In genomic region chr7:97737256-97737637, GRCm38 (mm10) we compare ENCODE assay signal across 8 mouse cellular contexts. TPM values are rescaled to one million over a fixed set of nuclear protein-coding genes. Genes with fewer than 3 reads are reported as not detected.
A peak's percentile ranks its signal among the peaks of the same experiment; 100 is the strongest.
DNase-seq lines count a peak whose midpoint lies in the region; ATAC-seq and TF ChIP-seq lines count a peak whose summit lies in the region.

No protein-coding gene starts in this region.

- TF ChIP-seq CTCF in gastrocnemius, adult 2 months (IDR thresholded peaks at IDR 0.05): no peak
- TF ChIP-seq CTCF in ES-Bruce4 (IDR thresholded peaks at IDR 0.05; ENCODE audit: low read depth, low read length): no peak
- no peak for TF ChIP-seq CTCF in forebrain, postnatal 0 days (IDR thresholded peaks at IDR 0.05; ENCODE audit: low read depth)

- peak overlapping the region; percentile 82 for H3K27ac ChIP-seq in gastrocnemius, adult 2 months
- no peak overlapping the region for H3K27ac ChIP-seq in ES-Bruce4 (ENCODE audit: insufficient read depth, low read length)
- H3K27ac ChIP-seq in forebrain, postnatal 0 days (ENCODE audit: low read depth, low read length): no peak overlapping the region

- no peak for TF ChIP-seq EP300 in ES-Bruce4 (IDR thresholded peaks at IDR 0.05; ENCODE audit: insufficient read depth, low read depth, low read length)

- intact Hi-C loops in gastrocnemius, adult 2 months (cut with DNase I): no loop called here
- intact Hi-C loops in gastrocnemius, postnatal 14 days (cut with DNase I; ENCODE audit: low total_unique reads): no loop called here

- no peaks in the 10 kb centered on the region for H3K9me3 ChIP-seq in ES-Bruce4 (replicated peaks; ENCODE audit: control insufficient read depth, insufficient read depth, low read length, poor library complexity, severe bottlenecking)
- H3K9me3 ChIP-seq in forebrain, postnatal 0 days (ENCODE audit: low read length): no peaks in the 10 kb centered on the region

- ATAC-seq in forebrain, postnatal 0 days: no peak
- peak; percentile 6; the same call in 1 of the 2 replicates for ATAC-seq in megakaryocyte, adult 5-6 weeks (ENCODE audit: poor library complexity, severe bottlenecking)

- 6% methylated on average over 12 of the region's 12 CpGs for WGBS in forebrain, postnatal 0 days

- no peaks in the 10 kb centered on the region for H3K27me3 ChIP-seq in ES-Bruce4 (ENCODE audit: control insufficient read depth, insufficient read depth, low read length, poor library complexity, severe bottlenecking)
- no peaks in the 10 kb centered on the region; the same call in none of the 2 replicates for H3K27me3 ChIP-seq in forebrain, postnatal 0 days (ENCODE audit: insufficient read depth, low read length)

- H3K4me1 ChIP-seq in ES-Bruce4 (ENCODE audit: control insufficient read depth, insufficient read depth, low read length): peaks cover 2% of the 10 kb centered on the region
- peaks cover 3% of the 10 kb centered on the region; the same call in 1 of the 2 replicates for H3K4me1 ChIP-seq in forebrain, postnatal 0 days (ENCODE audit: insufficient read depth)

- no peaks in the 10 kb centered on the region for H3K36me3 ChIP-seq in ES-Bruce4 (ENCODE audit: control insufficient read depth, insufficient read depth, low read length, poor library complexity, severe bottlenecking)
- H3K36me3 ChIP-seq in forebrain, postnatal 0 days (ENCODE audit: insufficient read depth): no peaks in the 10 kb centered on the region

- DNase-seq in gastrocnemius, adult 2 months: no peak
- DNase-seq in gastrocnemius, postnatal 14 days: no peak
- no peak for DNase-seq in forebrain, postnatal 0 days
- DNase-seq in layer of hippocampus, adult 8-10 months (ENCODE audit: low spot score in 2 of 2): no peak
- DNase-seq in ovary, postnatal 36 days (ENCODE audit: low spot score): no peak
- no peak for DNase-seq in ovary, postnatal 10 days (ENCODE audit: low spot score)

- peak overlapping the region; percentile 10 for H3K9ac ChIP-seq in ES-Bruce4 (ENCODE audit: low read depth, poor library complexity, severe bottlenecking)
- peak overlapping the region; percentile 64 for H3K9ac ChIP-seq in forebrain, postnatal 0 days

- H3K4me2 ChIP-seq in forebrain, postnatal 0 days (ENCODE audit: low read depth): peak overlapping the region; percentile 97

- TF ChIP-seq POLR2A in ES-Bruce4 (IDR thresholded peaks at IDR 0.05; ENCODE audit: insufficient read depth, low read length): no peak

- H3K4me3 ChIP-seq in gastrocnemius, adult 2 months: peak overlapping the region; percentile 89
- H3K4me3 ChIP-seq in ES-Bruce4 (ENCODE audit: low read depth, low read length): peak overlapping the region; percentile 90
- peak overlapping the region; percentile 80 for H3K4me3 ChIP-seq in forebrain, postnatal 0 days (ENCODE audit: low read depth, low read length)

RNA-seq across cellular contexts. Expression of gene Aqp11, which starts 0.8 kb away (rescaled TPM):
- under 1 TPM; 0.81 to 0.89 TPM for total RNA-seq in gastrocnemius, adult 2 months (2021)
- total RNA-seq in gastrocnemius, postnatal 14 days (2021): 1 to 10 TPM; 1.6 to 1.8 TPM
- 4.6 TPM in 2 replicates for polyA plus RNA-seq in ES-Bruce4 (2011; ENCODE audit: insufficient read depth, insufficient read length, low read depth, missing spikeins)
- total RNA-seq in forebrain, postnatal 0 days (2014; rRNA removed): 8.3 and 8.4 TPM in 2 replicates
- 16.6 and 22.4 TPM in 2 replicates for polyA plus RNA-seq in forebrain, postnatal 0 days (2015; fragmentation: Nextera tagmentation; extraction: Ambion mirVana)
- 0.23 and 0.42 TPM in 2 replicates for total RNA-seq in megakaryocyte, adult 5-6 weeks (2015)
- 0.04 TPM in 2 replicates for total RNA-seq in megakaryocyte, adult 5-6 weeks (2017)
- 10 to 100 TPM; 31.3 to 38.5 (median 34.4) TPM for total RNA-seq in layer of hippocampus, adult 8-10 months (2022)

RNA-seq across cellular contexts. Expression of gene Clns1a, which starts 40.8 kb away (rescaled TPM):
- 10 to 100 TPM; 29.5 to 35.1 TPM for total RNA-seq in gastrocnemius, adult 2 months (2021)
- 10 to 100 TPM; 33.3 to 39.2 TPM for total RNA-seq in gastrocnemius, postnatal 14 days (2021)
- polyA plus RNA-seq in ES-Bruce4 (2011; ENCODE audit: insufficient read depth, insufficient read length, low read depth, missing spikeins): 150 and 155 TPM in 2 replicates
- 107 and 110 TPM in 2 replicates for total RNA-seq in forebrain, postnatal 0 days (2014; rRNA removed)
- polyA plus RNA-seq in forebrain, postnatal 0 days (2015; fragmentation: Nextera tagmentation; extraction: Ambion mirVana): 178 and 200 TPM in 2 replicates
- 92.5 and 97.6 TPM in 2 replicates for total RNA-seq in megakaryocyte, adult 5-6 weeks (2015)
- total RNA-seq in megakaryocyte, adult 5-6 weeks (2017): 95.1 and 105 TPM in 2 replicates
- 10 to 100 TPM; 80.7 to 94.0 (median 88.3) TPM for total RNA-seq in layer of hippocampus, adult 8-10 months (2022)

RNA-seq across cellular contexts. Expression of gene Pak1, which starts 51.1 kb away (rescaled TPM):
- 10 to 100 TPM; 17.4 to 23.7 TPM for total RNA-seq in gastrocnemius, adult 2 months (2021)
- total RNA-seq in gastrocnemius, postnatal 14 days (2021): 100 to 1,000 TPM; 106 to 120 TPM
- polyA plus RNA-seq in ES-Bruce4 (2011; ENCODE audit: insufficient read depth, insufficient read length, low read depth, missing spikeins): 71.3 and 82.6 TPM in 2 replicates
- total RNA-seq in forebrain, postnatal 0 days (2014; rRNA removed): 169 and 186 TPM in 2 replicates
- polyA plus RNA-seq in forebrain, postnatal 0 days (2015; fragmentation: Nextera tagmentation; extraction: Ambion mirVana): 132 and 135 TPM in 2 replicates
- total RNA-seq in megakaryocyte, adult 5-6 weeks (2015): 39.8 and 40.9 TPM in 2 replicates
- total RNA-seq in megakaryocyte, adult 5-6 weeks (2017): 40.4 and 40.7 TPM in 2 replicates
- total RNA-seq in layer of hippocampus, adult 8-10 months (2022): 100 to 1,000 TPM; 216 to 243 (median 233) TPM
